Mouse (Mus musculus) T-helper 1 cell (primary cell): Measurements from ENCODE around the gene Ankib1.

Experiments
- in situ Hi-C: fragments of 300-600 bp; cut with MboI, MseI; formaldehyde crosslinking; loops from one replicate; pipeline ENCODE4 v1.15.1; 2025; ENCODE audit warnings: high pct_unique_total_duplicates

The Ankib1 gene

DNA sequence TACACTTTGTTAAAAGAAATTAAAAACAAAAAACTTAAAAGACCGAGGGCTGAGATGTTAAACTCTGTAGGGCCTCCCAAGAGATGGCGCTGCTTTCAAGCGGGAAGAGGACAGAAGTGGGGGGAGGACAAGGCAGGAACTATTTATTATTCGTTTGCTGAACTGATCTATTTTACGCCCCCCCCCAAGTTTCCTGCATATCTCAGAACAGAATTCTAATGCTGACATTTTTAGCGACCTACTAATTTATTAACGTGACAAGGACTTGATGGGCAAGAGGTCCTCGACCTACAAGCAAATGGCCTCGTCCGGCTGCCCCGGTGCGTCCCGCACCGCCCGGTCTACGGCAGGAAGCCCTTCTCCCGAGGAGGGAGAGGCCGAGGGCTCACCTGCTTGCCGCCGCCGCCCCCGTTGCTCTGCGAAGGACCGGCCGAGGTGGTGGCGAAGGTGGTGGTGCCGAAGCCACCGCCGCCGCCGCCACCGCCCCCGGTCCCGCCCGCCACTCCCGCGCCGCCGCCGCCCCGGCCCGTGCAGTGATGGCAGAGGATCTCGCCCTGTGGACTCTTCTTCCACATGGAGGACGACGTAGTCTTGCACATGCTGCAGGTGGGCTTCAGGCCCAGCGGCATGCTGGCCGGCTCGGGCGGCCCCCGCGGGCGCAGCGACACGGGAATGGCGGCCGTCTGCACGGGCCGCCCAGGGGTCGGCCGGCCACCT lies 155.6 kb downstream of the Ankib1 start:
- in situ Hi-C loops = no loop called here

DNA sequence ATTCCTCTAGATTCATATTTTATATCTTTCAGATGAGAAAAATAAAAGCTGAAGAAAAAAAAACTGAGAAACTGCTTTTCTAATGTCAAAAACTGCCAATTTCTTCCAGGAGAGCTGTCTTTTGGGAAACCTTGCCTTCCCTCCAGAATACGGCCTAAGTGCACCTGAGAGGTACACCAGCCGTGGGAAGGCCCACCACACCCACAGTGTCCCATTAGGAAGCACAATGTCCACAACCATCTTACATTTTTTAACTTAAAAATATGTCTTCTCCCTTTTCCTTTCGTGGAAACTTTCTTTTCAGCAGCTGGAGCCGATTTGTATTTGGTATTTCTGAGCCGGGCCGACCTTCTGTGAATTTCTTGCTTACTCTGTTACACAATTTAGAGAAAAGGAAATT lies 156.2 kb downstream of the Ankib1 start:
- in situ Hi-C loops = no loop called here

DNA sequence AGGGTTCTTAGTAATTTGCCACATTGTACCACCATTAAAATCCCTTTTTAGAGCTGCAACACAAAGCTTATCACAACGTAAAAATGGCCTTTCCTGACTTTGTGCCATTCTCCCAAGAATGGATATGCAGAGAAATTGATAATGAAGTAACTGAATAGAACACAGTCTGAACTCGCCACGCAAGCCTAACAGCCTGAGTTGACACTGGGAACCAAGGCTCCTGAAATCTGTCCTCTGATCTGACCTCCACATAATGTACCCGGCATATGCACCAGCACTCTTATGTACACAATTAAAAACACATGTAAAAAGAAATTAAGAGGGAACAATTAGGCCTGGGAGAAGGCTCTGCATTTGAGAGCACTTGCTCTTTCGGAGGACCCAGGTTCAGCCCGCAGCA lies 157.4 kb downstream of the Ankib1 start:
- in situ Hi-C loops = no loop called here

- in situ Hi-C loops = no loop called here
These were observed 158.1 kb downstream of the Ankib1 start for GRCm38 (mm10) chr5:3644621-3645020.
